In genomic region chr1:42685321-42685960, GRCm38 (mm10) we compare ENCODE assay signal across 13 mouse cellular contexts. TPM values are rescaled to one million over a fixed set of nuclear protein-coding genes. Genes with fewer than 3 reads are reported as not detected.
A peak's percentile ranks its signal among the peaks of the same experiment; 100 is the strongest.
DNase-seq lines count a peak whose midpoint lies in the region; ATAC-seq and TF ChIP-seq lines count a peak whose summit lies in the region.
"Had no signal": no experiment of that assay in that cellular context is flagged by ENCODE, and none has a peak within 500 bp of the region (broad histone marks: within the 10 kb centered on the region; RNA-seq: fewer than 3 reads in every experiment).

No protein-coding gene starts in this region.

- peaks cover 27% of the 10 kb centered on the region for H3K4me1 ChIP-seq in kidney, embryonic 16.5 days (ENCODE audit: insufficient read depth, low read length)
- H3K4me1 ChIP-seq in forebrain, embryonic 14.5 days (ENCODE audit: control insufficient read depth, insufficient read depth, low read length): peaks cover 18% of the 10 kb centered on the region
- peaks cover 21% of the 10 kb centered on the region for H3K4me1 ChIP-seq in limb, embryonic 12.5 days (replicated peaks)
- peaks cover 23% of the 10 kb centered on the region for H3K4me1 ChIP-seq in neural tube, embryonic 14.5 days (ENCODE audit: control insufficient read depth, insufficient read depth, low read length)
- no peaks in the 10 kb centered on the region for H3K4me1 ChIP-seq in liver, postnatal 0 days (ENCODE audit: insufficient read depth)

- H3K4me2 ChIP-seq in kidney, embryonic 16.5 days (replicated peaks; ENCODE audit: low read depth, low read length): peak overlapping the region; percentile 55
- peak overlapping the region; percentile 97 for H3K4me2 ChIP-seq in forebrain, embryonic 14.5 days (ENCODE audit: low read length)
- H3K4me2 ChIP-seq in limb, embryonic 12.5 days: peak overlapping the region; percentile 94
- peak overlapping the region; percentile 95 for H3K4me2 ChIP-seq in neural tube, embryonic 14.5 days (ENCODE audit: low read depth, low read length)
- no peak overlapping the region for H3K4me2 ChIP-seq in liver, postnatal 0 days (ENCODE audit: low read depth, low read length)

- no peak for TF ChIP-seq EP300 in liver, postnatal 0 days (IDR thresholded peaks at IDR 0.05; ENCODE audit: low read depth)

- 4% methylated on average over 11 of the region's 11 CpGs for WGBS in kidney, embryonic 16.5 days
- 2% methylated on average over 11 of the region's 11 CpGs for WGBS in forebrain, embryonic 14.5 days
- 2% methylated on average over 11 of the region's 11 CpGs for WGBS in limb, embryonic 12.5 days
- WGBS in neural tube, embryonic 14.5 days: 3% methylated on average over 11 of the region's 11 CpGs
- 4% methylated on average over 11 of the region's 11 CpGs for WGBS in liver, postnatal 0 days (ENCODE audit: insufficient replicate concordance)

- H3K4me3 ChIP-seq in kidney, embryonic 16.5 days (ENCODE audit: low read length): peak overlapping the region; percentile 47
- peak overlapping the region; percentile 94 for H3K4me3 ChIP-seq in forebrain, embryonic 14.5 days (ENCODE audit: low read depth, low read length)
- peak overlapping the region; percentile 48 for H3K4me3 ChIP-seq in limb, embryonic 12.5 days (replicated peaks)
- H3K4me3 ChIP-seq in neural tube, embryonic 14.5 days (ENCODE audit: low read depth, low read length): peak overlapping the region; percentile 49
- H3K4me3 ChIP-seq in liver, postnatal 0 days (ENCODE audit: low read depth, low read length): no peak overlapping the region
- H3K4me3 ChIP-seq: myocyte had no signal

- TF ChIP-seq CTCF in liver, postnatal 0 days (IDR thresholded peaks at IDR 0.05; ENCODE audit: low read depth): no peak

- DNase-seq in kidney, postnatal 36 days: no peak
- DNase-seq in forebrain, embryonic 14.5 days (ENCODE audit: low spot score): peak; percentile 35
- no peak for DNase-seq in liver, postnatal 0 days
- DNase-seq in left cerebral cortex, adult 9 months (ENCODE audit: low spot score in 2 of 2): no peak
- DNase-seq: lung, embryonic 14.5 days; spleen, adult 18-20 months had no signal

- no peaks in the 10 kb centered on the region for H3K36me3 ChIP-seq in kidney, embryonic 16.5 days (ENCODE audit: insufficient read depth, low read length)
- no peaks in the 10 kb centered on the region for H3K36me3 ChIP-seq in forebrain, embryonic 14.5 days (ENCODE audit: control insufficient read depth, insufficient read depth, low read length)
- no peaks in the 10 kb centered on the region for H3K36me3 ChIP-seq in limb, embryonic 12.5 days
- H3K36me3 ChIP-seq in neural tube, embryonic 14.5 days (ENCODE audit: control insufficient read depth, insufficient read depth, low read length): no peaks in the 10 kb centered on the region
- H3K36me3 ChIP-seq in liver, postnatal 0 days (replicated peaks; ENCODE audit: insufficient read depth, low read length): no peaks in the 10 kb centered on the region
- H3K36me3 ChIP-seq: heart, embryonic 13.5 days had no signal

- no peaks in the 10 kb centered on the region for H3K9me3 ChIP-seq in kidney, embryonic 16.5 days (ENCODE audit: low read length)
- H3K9me3 ChIP-seq in forebrain, embryonic 14.5 days (replicated peaks; ENCODE audit: control insufficient read depth, low read length): no peaks in the 10 kb centered on the region
- no peaks in the 10 kb centered on the region for H3K9me3 ChIP-seq in limb, embryonic 12.5 days
- H3K9me3 ChIP-seq in neural tube, embryonic 14.5 days (ENCODE audit: control insufficient read depth, low read length): no peaks in the 10 kb centered on the region
- no peaks in the 10 kb centered on the region for H3K9me3 ChIP-seq in liver, postnatal 0 days (ENCODE audit: low read length)
- H3K9me3 ChIP-seq: heart, embryonic 13.5 days had no signal

- ATAC-seq in kidney, embryonic 16.5 days (ENCODE audit: low FRiP score, low TSS enrichment): no peak
- ATAC-seq in forebrain, embryonic 14.5 days: no peak
- no peak for ATAC-seq in limb, embryonic 12.5 days (ENCODE audit: insufficient number of reproducible peaks, insufficient read depth, low FRiP score, low TSS enrichment, low read depth)
- ATAC-seq in neural tube, embryonic 14.5 days (ENCODE audit: low read depth): no peak
- ATAC-seq in liver, postnatal 0 days: no peak
- no peak for ATAC-seq in inflammation-experienced regulatory T-cells, adult 6 months

- H3K9ac ChIP-seq in kidney, embryonic 16.5 days (replicated peaks; ENCODE audit: low read length): peak overlapping the region; percentile 69
- peak overlapping the region; percentile 99 for H3K9ac ChIP-seq in forebrain, embryonic 14.5 days (ENCODE audit: low read length)
- no peak overlapping the region for H3K9ac ChIP-seq in limb, embryonic 12.5 days (replicated peaks)
- H3K9ac ChIP-seq in neural tube, embryonic 14.5 days (replicated peaks; ENCODE audit: low read depth, low read length): peak overlapping the region; percentile 90
- no peak overlapping the region for H3K9ac ChIP-seq in liver, postnatal 0 days (replicated peaks)

- H3K27me3 ChIP-seq in kidney, embryonic 16.5 days (ENCODE audit: insufficient read depth, low read length): peaks cover 73% of the 10 kb centered on the region
- no peaks in the 10 kb centered on the region for H3K27me3 ChIP-seq in forebrain, embryonic 14.5 days (replicated peaks; ENCODE audit: control insufficient read depth, insufficient read depth, low read length)
- peaks cover 75% of the 10 kb centered on the region for H3K27me3 ChIP-seq in limb, embryonic 12.5 days
- H3K27me3 ChIP-seq in neural tube, embryonic 14.5 days (ENCODE audit: control insufficient read depth, insufficient read depth, low read length): no peaks in the 10 kb centered on the region
- peaks cover 72% of the 10 kb centered on the region for H3K27me3 ChIP-seq in liver, postnatal 0 days (ENCODE audit: insufficient read depth, low read length)
- H3K27me3 ChIP-seq: CH12.LX had no signal

- peak overlapping the region; percentile 9; the same call in 1 of the 2 replicates for H3K27ac ChIP-seq in kidney, embryonic 16.5 days (ENCODE audit: low read length)
- peak overlapping the region; percentile 99 for H3K27ac ChIP-seq in forebrain, embryonic 14.5 days (ENCODE audit: low read depth, low read length)
- no peak overlapping the region for H3K27ac ChIP-seq in limb, embryonic 12.5 days
- peak overlapping the region; percentile 97; the same call in 1 of the 2 replicates for H3K27ac ChIP-seq in neural tube, embryonic 14.5 days (ENCODE audit: low read depth, low read length)
- H3K27ac ChIP-seq in liver, postnatal 0 days (ENCODE audit: low read depth): no peak overlapping the region
- H3K27ac ChIP-seq: heart, embryonic 13.5 days had no signal

RNA-seq across cellular contexts. Expression of gene Pou3f3, which starts 10.1 kb away (rescaled TPM):
- 7.6 and 8.4 TPM in 2 replicates for polyA plus RNA-seq in kidney, embryonic 16.5 days (2015; fragmentation: Nextera tagmentation; extraction: Ambion mirVana)
- polyA plus RNA-seq in forebrain, embryonic 14.5 days (2014; fragmentation: Nextera tagmentation; extraction: Ambion mirVana): 28.9 and 35.3 TPM in 2 replicates
- 0.50 and 0.93 TPM in 2 replicates for polyA plus RNA-seq in limb, embryonic 12.5 days (2016; fragmentation: Nextera tagmentation; extraction: Ambion mirVana)
- 10.4 and 11.0 TPM in 2 replicates for polyA plus RNA-seq in neural tube, embryonic 14.5 days (2014; fragmentation: Nextera tagmentation; extraction: Ambion mirVana)
- not detected in 2 replicates for polyA plus RNA-seq in liver, postnatal 0 days (2015; fragmentation: Nextera tagmentation; extraction: Ambion mirVana)
- not detected for polyA plus RNA-seq in inflammation-experienced regulatory T-cells, adult 6 months (2017; shearing (Covaris generic))
- polyA plus RNA-seq: myocyte had no signal

Comparison
In these comparisons a context has a peak if more than half of its experiments do, and no peak if none do; other contexts are left out.
1. H3K27ac ChIP-seq: peak in kidney, embryonic 16.5 days (single experiment), forebrain, embryonic 14.5 days (single experiment) and neural tube, embryonic 14.5 days (single experiment); none in limb, embryonic 12.5 days (single experiment) and liver, postnatal 0 days (single experiment).
2. H3K9ac ChIP-seq: peak in kidney, embryonic 16.5 days (single experiment), forebrain, embryonic 14.5 days (single experiment) and neural tube, embryonic 14.5 days (single experiment); none in limb, embryonic 12.5 days (single experiment) and liver, postnatal 0 days (single experiment).